ENCODE assay signal across 25 mouse cellular contexts in genomic region chr10:83124560-83124959, GRCm38 (mm10).
"Had no signal": no experiment of that assay in that cellular context is flagged by ENCODE, and none has a peak within 500 bp of the region (broad histone marks: within the 10 kb centered on the region; RNA-seq: fewer than 3 reads in every experiment).

No protein-coding gene starts in this region.

- H3K27ac ChIP-seq: gastrocnemius, adult 2 months; heart, adult 2 months; hindbrain, embryonic 10.5 days; hindbrain, embryonic 12.5 days; hindbrain, embryonic 14.5 days; kidney, embryonic 15.5 days; kidney, postnatal 0 days; limb, embryonic 13.5 days; limb, embryonic 15.5 days; liver, embryonic 13.5 days; liver, embryonic 15.5 days had no signal

- H3K4me1 ChIP-seq: liver, embryonic 15.5 days had no signal

- ATAC-seq: forebrain, embryonic 16.5 days; hindbrain, embryonic 16.5 days; inflammation-experienced regulatory T-cells, adult 6 months had no signal

- H3K4me3 ChIP-seq: gastrocnemius, adult 2 months; heart, adult 2 months; heart, embryonic 12.5 days; hindbrain, embryonic 10.5 days; hindbrain, embryonic 12.5 days; kidney, embryonic 15.5 days; limb, embryonic 13.5 days; limb, embryonic 15.5 days; liver, embryonic 13.5 days; liver, embryonic 15.5 days had no signal

- H3K27me3 ChIP-seq: heart, embryonic 12.5 days; hindbrain, embryonic 12.5 days; kidney, embryonic 15.5 days; limb, embryonic 15.5 days; liver, embryonic 13.5 days; liver, embryonic 15.5 days had no signal

- H3K9ac ChIP-seq: heart, embryonic 12.5 days; hindbrain, embryonic 12.5 days; hindbrain, embryonic 14.5 days; kidney, embryonic 15.5 days; limb, embryonic 13.5 days; limb, embryonic 15.5 days; liver, embryonic 13.5 days; liver, embryonic 15.5 days had no signal

- H3K9me3 ChIP-seq: heart, embryonic 12.5 days; hindbrain, embryonic 10.5 days; hindbrain, embryonic 12.5 days; kidney, embryonic 15.5 days; limb, embryonic 13.5 days; limb, embryonic 15.5 days; liver, embryonic 13.5 days; liver, embryonic 15.5 days had no signal

- H3K4me2 ChIP-seq: heart, embryonic 12.5 days; hindbrain, embryonic 12.5 days; hindbrain, embryonic 14.5 days; kidney, embryonic 15.5 days; limb, embryonic 13.5 days; limb, embryonic 15.5 days; liver, embryonic 13.5 days; liver, embryonic 15.5 days had no signal

- H3K36me3 ChIP-seq: heart, embryonic 12.5 days; hindbrain, embryonic 10.5 days; hindbrain, embryonic 12.5 days; kidney, embryonic 15.5 days; limb, embryonic 13.5 days; limb, embryonic 15.5 days; liver, embryonic 13.5 days; liver, embryonic 15.5 days had no signal

- DNase-seq: gastrocnemius, adult 2 months; gastrocnemius, postnatal 10 days; gastrocnemius, postnatal 25 days; heart, adult 11 months; heart, adult 2 months; heart, postnatal 10 days; heart, postnatal 4 days; kidney, adult 8-10 months; kidney, postnatal 14 days; layer of hippocampus, adult 9-11 months; layer of hippocampus, postnatal 36 days; left cerebral cortex, postnatal 4 days; liver, embryonic 13.5 days had no signal
